Mouse (Mus musculus) NIH3T3 (cell line): Measurements from ENCODE around the gene Sbk3.

Source experiments
- DNase-seq: peaks from one replicate; pipeline ENCODE4 v3.0.0-alpha.2; 2012; ENCODE audit warnings: low read depth

Sbk3 gene

DNA sequence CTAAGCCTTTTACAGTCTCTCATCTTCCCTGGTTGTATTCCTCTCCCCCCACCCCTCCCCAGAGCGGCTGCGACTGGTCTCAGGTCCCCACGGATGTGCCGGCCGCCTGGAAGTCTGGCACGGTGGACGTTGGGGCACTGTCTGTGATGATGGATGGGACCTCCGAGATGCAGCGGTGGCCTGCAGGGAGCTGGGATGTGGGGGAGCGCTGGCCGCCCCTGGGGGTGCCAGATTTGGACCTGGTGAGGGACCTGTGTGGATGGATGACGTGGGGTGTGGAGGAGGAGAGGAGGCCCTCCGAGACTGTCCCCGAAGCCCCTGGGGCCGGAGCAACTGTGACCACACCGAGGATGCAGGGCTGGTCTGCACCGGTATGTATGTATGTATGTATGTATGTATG, 42.6 kb downstream of the Sbk3 start:
- no peak for DNase-seq

DNA sequence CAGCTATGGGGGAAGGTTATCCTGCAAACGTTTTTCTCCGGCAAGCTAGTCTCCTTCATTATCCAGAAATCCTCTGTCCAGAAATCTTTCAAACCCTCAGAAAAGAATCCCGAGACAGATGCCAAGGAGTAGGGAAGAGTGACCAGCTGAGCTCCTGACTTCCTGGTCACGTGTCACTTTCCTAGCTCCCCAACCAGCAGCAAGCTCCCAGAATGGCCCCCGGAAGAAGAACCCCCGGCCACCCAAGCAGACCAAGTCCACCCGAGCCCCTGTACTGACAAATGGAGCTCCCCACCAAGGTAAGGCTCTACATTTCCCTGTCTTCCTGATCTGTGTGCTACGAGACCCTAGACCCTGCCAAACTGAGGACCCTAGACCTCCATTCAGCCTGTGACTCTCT, 43.3 kb downstream of the Sbk3 start:
- no peak for DNase-seq

DNA sequence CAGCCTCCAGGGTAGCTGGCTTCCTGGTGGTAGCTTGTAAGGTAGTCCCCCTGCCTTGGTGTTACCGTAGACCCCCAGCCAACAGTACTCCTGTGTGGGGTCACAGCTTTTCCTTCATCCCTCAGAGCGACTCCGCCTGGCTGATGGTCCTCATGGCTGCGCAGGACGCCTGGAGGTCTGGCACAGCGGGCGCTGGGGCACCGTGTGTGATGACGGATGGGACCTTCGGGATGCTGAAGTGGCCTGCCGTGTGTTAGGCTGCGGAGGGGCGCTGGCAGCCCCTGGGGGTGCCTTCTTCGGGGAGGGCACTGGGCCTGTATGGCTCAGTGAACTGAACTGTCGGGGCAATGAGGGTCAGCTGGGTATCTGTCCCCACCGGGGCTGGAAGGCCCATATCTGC, 44.1 kb downstream of the Sbk3 start:
- DNase-seq, result no peak

- DNase-seq, result peak; percentile 91
These were observed 45.3 kb downstream of the Sbk3 start, which contains the start of gene Ssc5d for GRCm38 (mm10) chr7:4925441-4926381. Gene Ssc5d, plus strand, starts transcription at chr7:4925785.

GRCm38 (mm10) chr7:4924891-4925301, 46.1 kb downstream of the Sbk3 start:
- DNase-seq, result peak; percentile 95

- peak; percentile 60 for DNase-seq
These were observed 46.5 kb downstream of the Sbk3 start for GRCm38 (mm10) chr7:4924483-4924882.

- peak; percentile 84 for DNase-seq
These were observed 47.2 kb downstream of the Sbk3 start for GRCm38 (mm10) chr7:4923586-4924364.

DNA sequence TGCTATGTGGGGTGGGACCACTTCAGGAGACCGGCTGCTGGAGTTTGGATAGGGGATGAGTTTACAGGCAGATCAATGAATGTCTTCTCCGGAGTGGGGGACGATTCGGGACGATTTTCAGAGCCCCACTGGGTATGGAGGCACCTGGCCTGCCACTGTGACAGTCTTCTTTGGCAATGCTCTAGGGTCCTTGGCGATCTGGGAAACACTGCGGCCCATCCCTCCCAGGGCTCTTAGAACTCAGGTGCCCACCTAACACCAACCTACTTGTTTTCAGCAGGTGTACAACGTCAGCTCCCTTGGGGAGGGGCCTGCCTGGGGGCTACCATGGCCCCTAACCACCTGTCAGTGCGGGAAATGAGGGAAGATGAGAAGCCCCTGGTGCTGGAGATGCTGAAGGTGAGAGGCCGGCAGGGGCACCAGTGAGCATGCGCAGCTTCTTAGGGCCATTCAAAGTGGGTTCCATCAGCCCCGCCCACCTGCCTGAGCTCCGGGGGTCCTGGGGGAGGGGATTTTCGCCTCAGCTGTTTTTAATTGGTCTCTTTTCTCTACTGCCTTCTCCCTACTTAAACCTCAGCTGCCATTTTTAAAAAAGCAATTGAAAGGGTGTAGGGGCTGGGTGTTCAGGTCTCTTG, 47.9 kb downstream of the Sbk3 start:
- DNase-seq, result peak; percentile 45

DNA sequence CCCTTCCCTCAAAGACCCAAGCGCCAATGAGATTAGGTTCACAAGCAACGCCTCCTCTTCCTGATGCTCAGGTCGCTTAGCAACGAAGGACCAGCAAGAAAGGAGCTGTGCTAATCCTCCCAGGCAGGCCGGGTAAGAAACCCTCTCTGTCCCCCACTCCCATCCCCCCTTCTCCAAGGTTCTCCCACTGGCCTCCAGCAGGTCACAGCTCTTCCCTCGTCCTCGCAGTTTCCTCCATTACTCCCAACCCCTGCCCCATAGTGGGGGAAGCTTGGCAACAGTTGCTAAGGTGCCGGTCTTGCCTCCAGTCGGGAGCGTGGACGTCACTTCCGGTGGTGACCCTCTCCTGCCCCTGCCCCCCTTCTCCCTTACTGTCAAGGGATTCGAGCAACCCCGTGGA, 48.5 kb downstream of the Sbk3 start:
- peak; percentile 42 for DNase-seq

DNA sequence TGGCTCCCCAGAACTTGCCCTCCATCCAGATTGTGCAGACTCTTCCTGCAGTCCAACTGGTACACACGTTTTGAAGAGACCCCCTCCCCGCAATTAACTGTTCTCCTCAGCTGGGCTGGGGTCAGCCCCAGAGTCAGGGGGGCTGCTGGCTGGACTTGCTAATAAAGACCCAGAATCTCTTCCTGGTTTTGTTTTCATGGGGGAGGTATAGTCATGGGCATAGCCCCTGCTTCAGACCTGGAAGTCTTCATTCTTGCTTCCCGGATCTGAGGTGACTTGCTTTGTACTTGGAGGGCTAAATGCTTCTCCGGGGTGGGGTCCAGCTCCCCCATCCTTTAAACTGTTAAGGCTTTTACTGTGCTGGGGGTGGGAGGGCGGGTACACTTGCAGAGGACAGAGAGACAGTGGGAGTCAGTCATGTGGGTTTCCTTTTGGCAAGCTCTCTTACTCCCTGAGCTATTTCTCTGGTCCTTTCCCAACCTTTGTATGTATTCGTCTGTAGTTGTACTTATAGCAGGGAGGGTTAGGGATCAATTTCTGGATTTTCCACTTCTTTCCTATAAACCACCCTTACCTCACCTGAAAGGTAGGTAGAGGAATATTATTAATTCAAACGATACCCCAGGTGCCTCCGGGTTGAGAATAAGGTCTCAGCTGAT, 49.0 kb downstream of the Sbk3 start, which contains the start of gene Nat14:
TSS of gene Nat14 (plus strand) at position 205 of the 659 bp plus-strand sequence.
- DNase-seq, result no peak

GRCm38 (mm10) chr7:4920976-4921823, 49.8 kb downstream of the Sbk3 start:
- no peak for DNase-seq

DNA sequence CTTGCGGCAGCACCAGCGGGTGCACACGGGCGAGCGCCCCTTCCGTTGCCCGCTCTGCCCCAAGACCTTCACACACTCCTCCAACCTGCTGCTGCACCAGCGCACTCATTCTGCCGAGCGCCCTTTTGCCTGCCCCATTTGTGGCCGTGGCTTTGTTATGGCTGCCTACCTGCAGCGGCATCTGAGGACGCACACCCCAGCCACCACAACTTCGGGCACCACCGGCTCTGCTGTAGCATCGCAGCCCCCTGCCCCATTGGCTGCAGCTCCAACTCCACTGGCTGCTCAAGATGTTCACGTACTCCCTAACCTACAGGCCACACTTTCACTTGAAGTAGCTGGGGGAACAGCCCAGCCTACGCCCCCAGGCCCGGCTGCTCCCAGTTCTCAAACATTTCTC, 50.5 kb downstream of the Sbk3 start:
- no peak for DNase-seq

DNA sequence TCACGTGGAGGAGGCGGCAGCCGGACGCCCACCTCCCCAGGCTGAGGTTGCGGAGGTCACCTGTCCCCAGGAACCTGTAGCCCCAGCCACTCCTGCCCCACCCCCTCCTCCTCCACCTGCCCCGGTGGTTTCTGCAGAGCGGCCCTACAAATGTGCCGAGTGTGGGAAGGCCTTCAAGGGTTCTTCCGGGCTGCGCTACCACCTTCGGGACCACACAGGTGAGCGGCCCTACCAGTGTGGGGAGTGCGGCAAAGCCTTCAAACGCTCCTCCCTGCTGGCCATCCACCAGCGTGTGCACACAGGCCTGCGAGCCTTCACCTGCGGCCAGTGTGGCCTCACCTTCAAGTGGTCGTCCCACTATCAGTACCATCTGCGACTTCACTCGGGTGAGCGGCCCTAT, 51.0 kb downstream of the Sbk3 start:
- DNase-seq, result no peak

GRCm38 (mm10) chr7:4919096-4919495, 51.9 kb downstream of the Sbk3 start:
- no peak for DNase-seq

DNA sequence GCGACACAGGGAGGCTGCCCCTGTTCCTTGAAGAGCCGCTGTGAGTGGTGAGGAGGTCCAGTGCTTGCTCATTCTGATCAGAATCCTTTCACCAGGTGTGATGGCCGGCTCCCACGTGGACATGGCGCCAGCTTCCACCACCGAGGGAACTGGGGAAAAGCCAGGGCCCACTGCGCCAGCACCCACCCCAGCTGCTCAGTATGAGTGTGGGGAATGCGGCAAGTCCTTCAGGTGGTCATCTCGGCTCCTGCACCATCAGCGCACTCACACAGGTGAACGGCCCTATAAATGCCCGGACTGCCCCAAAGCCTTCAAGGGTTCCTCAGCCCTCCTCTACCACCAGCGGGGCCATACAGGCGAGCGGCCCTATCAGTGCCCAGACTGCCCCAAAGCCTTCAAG, 52.3 kb downstream of the Sbk3 start:
- no peak for DNase-seq

GRCm38 (mm10) chr7:4917494-4917893, 53.5 kb downstream of the Sbk3 start:
- DNase-seq, result no peak

DNA sequence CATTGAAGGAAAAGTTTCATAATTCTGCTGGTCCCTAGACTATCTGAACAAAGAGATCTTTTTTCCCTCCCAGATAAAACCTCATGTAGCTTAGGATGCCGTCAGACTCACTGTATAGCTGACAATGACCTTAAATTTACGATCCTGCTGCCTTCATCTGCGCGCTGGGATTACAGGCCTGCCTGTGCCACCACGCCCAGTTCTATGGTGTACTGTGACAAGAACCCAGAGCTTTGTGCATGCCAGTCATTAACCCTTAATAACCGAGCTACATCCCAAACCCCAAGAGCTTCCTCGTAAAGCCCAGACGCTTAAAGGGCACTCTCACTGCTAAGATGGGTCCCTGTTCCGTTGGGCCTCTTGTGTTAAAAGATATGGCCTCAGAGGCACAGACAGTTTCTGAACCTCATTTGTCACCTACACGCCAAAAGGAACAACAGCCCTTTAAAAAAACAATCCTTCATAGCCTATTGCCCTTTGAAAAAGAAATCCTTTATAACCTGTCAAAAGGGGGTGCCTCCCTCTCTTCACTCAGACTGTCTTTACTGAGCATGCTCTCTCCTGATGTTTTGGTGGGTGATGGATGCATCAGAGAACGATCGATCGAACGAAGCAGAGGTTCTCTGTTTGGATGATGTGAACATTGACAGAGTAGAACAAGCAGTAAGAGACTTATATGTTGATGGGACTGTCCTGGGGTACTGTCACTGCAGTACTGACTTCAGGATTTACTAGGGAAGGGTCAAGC, 55.1 kb downstream of the Sbk3 start:
- no peak for DNase-seq
